Mouse (Mus musculus): ENCODE results near the gene Rhod. TPM values are rescaled to one million over a fixed set of nuclear protein-coding genes. Genes with fewer than 3 reads are reported as not detected.
"Not testable (repeated sequence)": the region's sequence is repeated elsewhere in the genome, so short reads cannot be mapped to it uniquely, and the experiment has no call there.

Gene Rhod
- polyA plus RNA-seq, 1 experiment = 24.1 TPM

GRCm38 (mm10) chr19:4475224-4475925 is 36.1 kb upstream of the Rhod start:
- no peak overlapping the region for H3K4me3 ChIP-seq (ENCODE audit: insufficient read depth, low read length)
- no peaks in the 10 kb centered on the region for H3K4me1 ChIP-seq (ENCODE audit: control insufficient read depth, insufficient read depth, low read length)
- no peak overlapping the region for H3K27ac ChIP-seq (ENCODE audit: insufficient read depth, low read length)
- TF ChIP-seq CTCF (IDR thresholded peaks at IDR 0.05; ENCODE audit: borderline replicate concordance, insufficient read depth, low read length) (no peak), POLR2A (IDR thresholded peaks at IDR 0.05; ENCODE audit: low read depth, low read length) (no peak)

GRCm38 (mm10) chr19:4474739-4475138 is 35.5 kb upstream of the Rhod start:
- no peak overlapping the region for H3K4me3 ChIP-seq (ENCODE audit: insufficient read depth, low read length)
- TF ChIP-seq POLR2A (IDR thresholded peaks at IDR 0.05; ENCODE audit: low read depth, low read length) = no peak
- no peak for TF ChIP-seq CTCF (IDR thresholded peaks at IDR 0.05; ENCODE audit: borderline replicate concordance, insufficient read depth, low read length)
- H3K27ac ChIP-seq (ENCODE audit: insufficient read depth, low read length) = no peak overlapping the region
- H3K4me1 ChIP-seq (ENCODE audit: control insufficient read depth, insufficient read depth, low read length) = no peaks in the 10 kb centered on the region

GRCm38 (mm10) chr19:4473549-4473948 is 34.3 kb upstream of the Rhod start:
- no peaks in the 10 kb centered on the region for H3K4me1 ChIP-seq (ENCODE audit: control insufficient read depth, insufficient read depth, low read length)
- TF ChIP-seq POLR2A (IDR thresholded peaks at IDR 0.05; ENCODE audit: low read depth, low read length) = no peak
- TF ChIP-seq CTCF (IDR thresholded peaks at IDR 0.05; ENCODE audit: borderline replicate concordance, insufficient read depth, low read length) = no peak
- H3K27ac ChIP-seq (ENCODE audit: insufficient read depth, low read length) = no peak overlapping the region
- H3K4me3 ChIP-seq (ENCODE audit: insufficient read depth, low read length) = no peak overlapping the region

GRCm38 (mm10) chr19:4468363-4468762 is 29.1 kb upstream of the Rhod start:
- TF ChIP-seq CTCF (IDR thresholded peaks at IDR 0.05; ENCODE audit: borderline replicate concordance, insufficient read depth, low read length) = no peak
- TF ChIP-seq POLR2A (IDR thresholded peaks at IDR 0.05; ENCODE audit: low read depth, low read length) = no peak
- Histone ChIP-seq H3K4me3 (ENCODE audit: insufficient read depth, low read length) (no peak overlapping the region), H3K27ac (ENCODE audit: insufficient read depth, low read length) (no peak overlapping the region), H3K4me1 (ENCODE audit: control insufficient read depth, insufficient read depth, low read length) (no peaks in the 10 kb centered on the region)

GRCm38 (mm10) chr19:4464666-4465065 is 25.4 kb upstream of the Rhod start:
- Histone ChIP-seq H3K4me1 (ENCODE audit: control insufficient read depth, insufficient read depth, low read length) (no peaks in the 10 kb centered on the region), H3K27ac (ENCODE audit: insufficient read depth, low read length) (no peak overlapping the region), H3K4me3 (ENCODE audit: insufficient read depth, low read length) (no peak overlapping the region)
- TF ChIP-seq CTCF (IDR thresholded peaks at IDR 0.05; ENCODE audit: borderline replicate concordance, insufficient read depth, low read length) = no peak
- no peak for TF ChIP-seq POLR2A (IDR thresholded peaks at IDR 0.05; ENCODE audit: low read depth, low read length)

GRCm38 (mm10) chr19:4461981-4462380 is 22.7 kb upstream of the Rhod start:
- Histone ChIP-seq H3K4me3 (ENCODE audit: insufficient read depth, low read length) (no peak overlapping the region), H3K27ac (ENCODE audit: insufficient read depth, low read length) (no peak overlapping the region), H3K4me1 (ENCODE audit: control insufficient read depth, insufficient read depth, low read length) (0 out of 2 replicates have a peak, but pooled peaks cover 4% of the 10 kb centered on the region)
- TF ChIP-seq POLR2A (IDR thresholded peaks at IDR 0.05; ENCODE audit: low read depth, low read length) (no peak), CTCF (IDR thresholded peaks at IDR 0.05; ENCODE audit: borderline replicate concordance, insufficient read depth, low read length) (no peak)

DNA sequence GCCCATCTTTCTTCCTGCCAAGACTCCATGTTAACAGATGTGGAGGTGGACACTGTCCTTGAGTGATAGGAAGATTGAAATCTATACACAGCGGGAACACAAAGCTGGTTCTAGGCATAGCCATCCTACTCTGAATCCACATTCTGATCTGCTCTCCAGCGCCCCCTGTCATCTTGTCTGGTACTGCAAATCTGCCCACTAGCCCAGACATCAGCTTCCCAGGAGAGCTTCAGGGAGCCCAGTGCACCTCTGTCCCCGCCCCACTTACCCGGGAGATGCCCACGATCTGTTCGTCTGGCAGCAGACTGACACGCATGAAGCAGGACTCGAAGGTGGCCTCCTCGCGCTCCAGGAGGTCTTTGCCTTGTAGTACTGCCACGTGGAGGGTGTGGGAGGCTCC is 17.0 kb upstream of the Rhod start:
- Histone ChIP-seq H3K4me1 (ENCODE audit: control insufficient read depth, insufficient read depth, low read length) (peaks cover 8% of the 10 kb centered on the region; the same call in 1 of the 2 replicates), H3K4me3 (ENCODE audit: insufficient read depth, low read length) (no peak overlapping the region), H3K27ac (ENCODE audit: insufficient read depth, low read length) (no peak overlapping the region)
- TF ChIP-seq CTCF (IDR thresholded peaks at IDR 0.05; ENCODE audit: borderline replicate concordance, insufficient read depth, low read length) (no peak), POLR2A (IDR thresholded peaks at IDR 0.05; ENCODE audit: low read depth, low read length) (no peak)

GRCm38 (mm10) chr19:4455071-4455800 is 16.0 kb upstream of the Rhod start:
- H3K4me1 ChIP-seq (ENCODE audit: control insufficient read depth, insufficient read depth, low read length) = peaks cover 8% of the 10 kb centered on the region; the same call in 1 of the 2 replicates
- no peak overlapping the region for H3K4me3 ChIP-seq (ENCODE audit: insufficient read depth, low read length)
- TF ChIP-seq CTCF (IDR thresholded peaks at IDR 0.05; ENCODE audit: borderline replicate concordance, insufficient read depth, low read length) (no peak), POLR2A (IDR thresholded peaks at IDR 0.05; ENCODE audit: low read depth, low read length) (no peak)
- H3K27ac ChIP-seq (ENCODE audit: insufficient read depth, low read length) = no peak overlapping the region

DNA sequence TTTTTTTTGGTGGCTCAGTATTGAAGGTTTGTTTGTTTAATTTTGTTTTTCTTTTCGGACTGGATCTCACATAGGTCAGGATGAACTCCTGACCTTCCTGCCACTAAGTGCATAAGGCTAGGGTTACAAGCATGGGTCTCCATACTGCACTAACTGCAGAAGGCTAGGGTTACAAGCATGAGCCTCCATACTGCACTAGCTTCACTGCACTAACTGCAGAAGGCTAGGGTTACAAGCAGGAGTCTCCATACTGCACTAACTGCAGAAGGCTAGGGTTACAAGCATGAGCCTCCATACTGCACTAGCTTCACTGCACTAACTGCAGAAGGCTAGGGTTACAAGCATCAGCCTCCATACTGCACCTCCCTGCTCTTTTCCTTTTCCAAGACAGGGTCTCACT is 14.8 kb upstream of the Rhod start:
- not testable (repeated sequence) for H3K27ac ChIP-seq (ENCODE audit: insufficient read depth, low read length); H3K4me1 ChIP-seq (ENCODE audit: control insufficient read depth, insufficient read depth, low read length); H3K4me3 ChIP-seq (ENCODE audit: insufficient read depth, low read length)

GRCm38 (mm10) chr19:4452525-4452924 is 13.3 kb upstream of the Rhod start:
- TF ChIP-seq POLR2A (IDR thresholded peaks at IDR 0.05; ENCODE audit: low read depth, low read length) = no peak
- TF ChIP-seq CTCF (IDR thresholded peaks at IDR 0.05; ENCODE audit: borderline replicate concordance, insufficient read depth, low read length) = no peak
- no peak overlapping the region for H3K27ac ChIP-seq (ENCODE audit: insufficient read depth, low read length)
- H3K4me3 ChIP-seq (ENCODE audit: insufficient read depth, low read length) = no peak overlapping the region
- H3K4me1 ChIP-seq (ENCODE audit: control insufficient read depth, insufficient read depth, low read length) = peaks cover 5% of the 10 kb centered on the region; the same call in 1 of the 2 replicates

Data from embryonic fibroblast, embryonic 13.5 days (primary cell).